Mouse (Mus musculus) small intestine, adult 2 months (tissue): ENCODE data around the gene Fam214b. TPM values are rescaled to one million over a fixed set of nuclear protein-coding genes. Genes with fewer than 3 reads are reported as not detected.

Experiments
- H3K27ac ChIP-seq: fragments of 200-500 bp; 2 replicates; pipeline ENCODE4 v1.5.1; 2012; ENCODE audit warnings: low read depth, low read length, control low read depth, inconsistent platforms; ENCODE audit not compliant: insufficient read depth
- H3K27me3 ChIP-seq: fragments of 200-500 bp; 2 replicates; pipeline ENCODE4 v1.6.1; 2012; ENCODE audit warnings: mild to moderate bottlenecking, moderate library complexity, low read length, inconsistent platforms; ENCODE audit not compliant: control insufficient read depth, insufficient read depth
- H3K36me3 ChIP-seq: fragments of 200-500 bp; 2 replicates; pipeline ENCODE4 v1.6.1; 2012; ENCODE audit warnings: mild to moderate bottlenecking, low read length, control low read depth, inconsistent platforms; ENCODE audit not compliant: control insufficient read depth, insufficient read depth
- H3K4me1 ChIP-seq: fragments of 200-500 bp; 2 replicates; pipeline ENCODE4 v1.6.1; 2012; ENCODE audit warnings: low read length, inconsistent platforms, mixed read lengths; ENCODE audit not compliant: control insufficient read depth, insufficient read depth, insufficient read length
- H3K4me3 ChIP-seq: fragments of 200-500 bp; 2 replicates; pipeline ENCODE4 v1.5.1; 2012; ENCODE audit warnings: low read depth, mild to moderate bottlenecking, control low read depth, inconsistent platforms, low read length, moderate library complexity
- CTCF ChIP-seq: fragments of 200-500 bp; IDR thresholded peaks from 2 replicates; pipeline ENCODE4 v1.5.1; 2012; ENCODE audit warnings: low read depth, mild to moderate bottlenecking, control low read depth, inconsistent platforms, low read length, moderate library complexity, mixed read lengths; ENCODE audit not compliant: insufficient replicate concordance, insufficient read length; ENCODE audit errors: extremely low read depth
- POLR2A ChIP-seq: fragments of 200-500 bp; IDR thresholded peaks from 2 replicates; pipeline ENCODE4 v1.6.1; 2012; ENCODE audit warnings: low read depth, mild to moderate bottlenecking, control low read depth, inconsistent platforms, low read length, moderate library complexity
- WGBS: fragments of 180-500 bp; shearing (Covaris S2); methylation state at CpG from one replicate; pipeline ENCODE4 v1.1.7; 2018; 5-methylcytosine and 5-hydroxymethylcytosine counted together
- polyA plus RNA-seq: library from polyadenylated mRNA; depleted of rRNA; stranded (reverse); fragments of >200 nt; gene quantifications from 2 replicates; pipeline ENCODE4 v1.2.3, GENCODE M21; 2012; rRNA removed

The Fam214b gene
- polyA plus RNA-seq, 1 experiment = 70.5 TPM

GRCm38 (mm10) chr4:42988296-42988695, 57.7 kb downstream of the Fam214b start:
- Histone ChIP-seq H3K27ac (no peak overlapping the region), H3K4me1 (no peaks in the 10 kb centered on the region), H3K36me3 (peaks cover 85% of the 10 kb centered on the region), H3K4me3 (no peak overlapping the region), H3K27me3 (no peaks in the 10 kb centered on the region)
- TF ChIP-seq CTCF (no peak), POLR2A (no peak)
- 92% methylated on average over 1 of the region's 1 CpGs for WGBS

Other genes starting within 250 kb of the Fam214b start
- not detected in 2 replicates for gene Fam205a1, start 192.3 kb downstream of the Fam214b start, polyA plus RNA-seq
- gene Gm12394, start 189.4 kb downstream of the Fam214b start, polyA plus RNA-seq = not detected in 2 replicates
- not detected in 2 replicates for gene Fam205c, start 172.0 kb downstream of the Fam214b start, polyA plus RNA-seq
- 0.37 and 0.46 TPM in 2 replicates for gene Phf24, start 129.6 kb downstream of the Fam214b start, polyA plus RNA-seq
- gene Dnajb5, start 96.4 kb downstream of the Fam214b start, polyA plus RNA-seq = 4.2 and 6.5 TPM in 2 replicates
- not detected in 2 replicates for gene 1700022I11Rik, start 76.6 kb downstream of the Fam214b start, polyA plus RNA-seq
- 44.3 and 78.2 TPM in 2 replicates for gene Vcp, start 45.7 kb downstream of the Fam214b start, polyA plus RNA-seq
- 3.9 and 9.5 TPM in 2 replicates for gene Fancg, start 35.7 kb downstream of the Fam214b start, polyA plus RNA-seq
- gene Pigo, start 20.4 kb downstream of the Fam214b start, polyA plus RNA-seq = 20.0 and 30.6 TPM in 2 replicates
- 38.7 and 62.8 TPM in 2 replicates for gene Stoml2, start 14.5 kb downstream of the Fam214b start, polyA plus RNA-seq
- gene Unc13b, start 12.7 kb upstream of the Fam214b start, polyA plus RNA-seq = 5.5 and 7.0 TPM in 2 replicates
- 0.03 and 0.11 TPM in 2 replicates for gene Atp8b5, start 220.9 kb upstream of the Fam214b start, polyA plus RNA-seq